Mouse (Mus musculus) heart, postnatal 36 days (tissue): ENCODE measurements around the gene Disp3. TPM values are rescaled to one million over a fixed set of nuclear protein-coding genes. Genes with fewer than 3 reads are reported as not detected.
A peak's percentile ranks its signal among the peaks of the same experiment; 100 is the strongest.

Experiments used
- DNase-seq, 2 experiments: peaks; one replicate each; pipeline ENCODE4 v3.0.0; 2021 to 2022
- intact Hi-C: fragments of 180-260 bp; cut with DNase I; formaldehyde crosslinking; loops from one replicate; pipeline ENCODE4 v1.15.1; 2025
- total RNA-seq, 2 experiments: library from RNA; stranded (reverse); gene quantifications; 2 replicates each; pipeline ENCODE4 v1.2.3; 2021

Disp3 gene
- not detected for total RNA-seq

DNA sequence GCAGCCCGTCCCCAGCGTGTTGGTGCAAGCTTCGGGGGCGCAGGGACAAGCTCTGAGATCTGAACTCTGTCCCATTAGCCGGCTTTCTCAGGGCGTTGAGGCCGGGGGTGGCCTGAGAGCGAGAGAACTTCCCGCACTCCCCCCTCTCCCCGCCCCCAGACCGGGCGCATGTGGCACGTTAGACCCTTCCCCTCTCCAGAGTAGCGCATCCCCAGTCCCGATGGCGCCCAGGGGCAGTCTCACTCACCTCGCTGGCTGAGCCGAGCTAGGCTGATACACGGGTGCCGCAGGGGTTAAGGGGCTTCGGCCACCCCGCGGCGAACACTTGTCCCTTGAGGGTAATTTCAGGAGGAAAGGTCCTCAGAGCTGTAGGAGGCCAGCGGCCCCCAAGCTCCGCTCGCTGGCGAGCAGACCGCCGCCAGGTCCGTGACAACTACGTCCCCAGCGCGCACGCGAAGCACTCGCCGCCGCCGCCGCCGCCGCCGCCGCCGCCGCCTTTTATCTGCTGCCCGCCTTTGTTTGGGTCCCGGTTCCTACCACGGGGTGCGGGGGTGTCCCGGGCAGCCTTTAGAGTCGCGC lies at the start of gene Disp3:
TSS of gene Disp3 (minus strand) at position 490 of the 579 bp plus-strand sequence.
- intact Hi-C loops = loop anchor here (5.0 kb wide), 1 partner anchor 145 kb away; no protein-coding TSS in a partner anchor

DNA sequence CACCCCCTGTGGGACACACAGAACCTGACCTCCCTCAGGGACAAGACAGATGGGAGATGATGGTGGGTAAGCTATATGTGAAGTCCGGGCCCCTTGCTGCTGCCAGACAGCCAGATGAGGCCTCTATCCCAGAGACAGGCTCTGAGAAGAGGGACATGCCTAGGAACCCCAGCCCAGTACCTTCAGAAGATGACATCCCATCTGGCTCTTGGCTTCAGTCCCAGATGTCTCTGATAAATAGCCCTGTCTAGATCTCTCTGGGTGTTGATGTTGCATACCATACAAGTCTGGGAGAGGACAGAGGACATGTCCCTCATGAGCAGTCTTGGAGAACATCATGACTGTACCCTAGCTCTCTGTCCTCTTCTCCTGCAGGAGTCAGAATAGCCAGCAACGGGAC lies 42.5 kb upstream of the Disp3 start:
- intact Hi-C loops = no loop called here
- no peak for DNase-seq

More for the DNA sequence above, at the start of gene Disp3:
- DNase-seq = no peak

DNA sequence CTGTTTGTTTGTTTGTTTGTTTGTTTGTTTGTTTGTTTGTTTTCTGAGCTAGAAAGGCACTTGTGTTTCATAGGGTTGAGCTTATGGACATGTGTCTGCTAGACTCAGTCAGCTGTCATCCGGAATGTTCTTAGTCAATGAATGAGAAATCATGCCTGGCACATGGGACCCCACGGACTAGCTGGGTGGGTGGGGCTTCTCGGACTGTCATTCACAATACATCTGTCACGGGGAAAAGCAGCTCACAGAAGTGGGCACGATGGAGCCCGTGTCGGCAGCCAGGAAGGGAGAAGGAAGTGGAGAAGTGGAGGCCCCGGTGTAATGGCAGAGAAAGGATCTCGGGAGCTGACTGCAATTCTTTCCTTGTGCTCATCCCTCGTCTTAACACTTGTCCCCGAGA lies 41.7 kb upstream of the Disp3 start:
- intact Hi-C loops = no loop called here
- DNase-seq = no peak

DNA sequence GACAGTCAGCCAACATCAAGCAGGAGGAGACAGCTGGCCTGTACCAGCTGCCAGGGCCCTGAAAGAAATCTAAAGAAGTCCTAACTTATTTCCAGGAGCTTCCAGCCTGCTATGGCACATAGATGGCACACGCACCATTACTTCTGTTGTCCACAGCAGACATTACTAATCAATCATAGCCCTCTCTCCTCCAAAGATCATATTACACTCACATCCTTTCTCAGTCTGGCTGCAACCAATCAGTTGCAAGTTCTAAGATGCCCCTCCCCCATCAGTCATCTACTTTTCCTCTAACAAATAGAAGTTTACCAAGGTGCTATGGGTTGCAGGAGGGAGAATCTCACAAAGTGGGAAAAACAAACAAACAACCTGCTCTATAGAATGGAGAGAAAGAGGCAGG lies 40.5 kb upstream of the Disp3 start:
- DNase-seq = no peak
- intact Hi-C loops = no loop called here

DNA sequence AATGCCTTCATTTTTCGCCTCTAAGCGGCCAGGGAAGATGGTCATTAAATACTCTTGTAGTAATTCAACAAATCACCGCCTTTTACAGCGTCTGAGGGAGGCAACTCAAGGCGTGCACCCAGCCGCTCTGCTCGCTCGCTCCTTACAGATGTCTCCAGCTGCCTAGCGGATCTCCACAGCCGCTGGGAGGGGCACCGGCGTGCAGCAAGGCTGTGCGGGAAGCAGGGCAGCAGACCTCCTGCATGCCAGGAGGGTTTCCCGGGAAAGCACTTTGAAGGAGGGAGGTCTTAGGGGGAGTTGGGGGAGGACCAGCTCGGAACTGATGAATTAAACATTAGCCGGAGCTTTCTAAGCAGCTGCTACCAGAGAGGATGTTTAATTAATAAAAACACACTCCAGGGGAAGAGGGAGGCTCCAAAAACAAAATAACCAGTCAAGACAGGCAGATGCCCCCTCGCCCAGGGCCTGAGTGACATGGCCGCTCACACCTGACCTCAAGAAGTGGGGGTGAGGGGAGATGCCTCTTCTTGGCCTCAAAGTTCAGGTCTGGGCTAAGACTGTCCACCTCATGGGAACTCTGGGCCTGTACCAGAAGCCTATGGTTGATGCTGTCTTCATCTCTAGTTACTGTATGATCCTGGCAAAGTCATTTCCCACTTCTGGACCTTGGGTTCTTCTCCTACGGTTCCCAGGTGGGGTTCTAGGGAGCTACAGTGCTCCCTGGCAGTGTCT lies 39.7 kb upstream of the Disp3 start:
- intact Hi-C loops = no loop called here
- peak in 1 of 2 experiments; percentile 4 for DNase-seq

DNA sequence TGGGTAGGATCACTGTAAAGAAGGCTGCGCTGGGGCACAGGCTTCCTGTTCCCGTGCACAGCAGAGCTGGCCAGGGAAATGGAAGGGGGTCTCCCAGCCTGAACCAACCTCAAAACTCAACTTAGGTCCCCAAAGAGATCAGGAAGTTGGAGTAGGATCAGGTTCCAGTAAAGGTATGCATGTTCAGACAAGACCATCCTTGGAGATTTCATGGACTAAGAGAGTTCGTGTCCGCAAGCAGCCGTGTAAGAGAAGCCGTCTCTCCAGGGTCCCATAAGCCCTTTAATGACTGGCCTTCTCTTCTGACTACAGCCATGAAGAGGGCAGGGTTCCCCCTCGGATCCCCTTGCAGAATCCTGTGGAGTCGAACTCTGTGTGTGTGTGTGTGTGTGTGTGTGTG lies 39.0 kb upstream of the Disp3 start:
- no peak for DNase-seq
- intact Hi-C loops = no loop called here

DNA sequence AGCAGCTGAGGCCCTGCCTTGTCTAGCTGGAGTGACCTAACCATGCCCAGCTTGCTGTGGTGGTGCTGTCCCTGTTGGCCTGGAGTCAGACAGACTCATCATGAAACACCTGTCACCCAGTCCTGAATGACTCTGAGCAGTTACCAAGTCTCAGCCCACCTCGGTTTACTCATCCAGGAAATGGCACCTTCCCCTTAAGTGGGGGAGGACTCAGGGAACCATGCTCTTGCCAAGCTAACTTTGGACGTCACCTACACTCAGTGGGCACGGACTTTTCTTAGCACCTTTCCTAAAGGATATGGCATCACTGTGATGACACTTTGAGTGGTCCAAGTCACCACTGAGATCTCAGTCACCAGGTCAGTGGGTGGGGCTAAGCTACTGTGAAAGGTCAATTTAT lies 38.2 kb upstream of the Disp3 start:
- intact Hi-C loops = no loop called here
- DNase-seq = no peak

DNA sequence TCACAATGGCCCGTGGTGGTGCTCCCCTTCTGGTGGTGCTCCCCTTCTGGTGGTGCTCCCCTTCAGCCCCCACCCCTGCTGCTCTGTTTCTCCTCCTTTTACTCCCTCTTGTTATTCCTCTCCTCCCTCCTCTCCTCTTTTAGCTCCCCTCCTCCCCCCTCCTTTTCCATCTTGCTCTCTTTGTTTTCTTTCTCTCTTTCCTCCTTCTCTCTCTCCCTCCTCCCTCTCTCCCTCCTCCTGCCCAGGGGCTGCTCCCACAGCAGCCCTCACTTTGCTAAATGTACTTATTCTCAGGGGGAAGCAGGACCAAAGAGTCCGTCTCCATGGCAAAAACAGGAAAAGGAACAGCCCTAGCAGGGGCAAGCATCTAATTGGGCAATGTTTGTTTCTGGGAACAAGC lies 37.3 kb upstream of the Disp3 start:
- intact Hi-C loops = no loop called here
- DNase-seq = no peak

DNA sequence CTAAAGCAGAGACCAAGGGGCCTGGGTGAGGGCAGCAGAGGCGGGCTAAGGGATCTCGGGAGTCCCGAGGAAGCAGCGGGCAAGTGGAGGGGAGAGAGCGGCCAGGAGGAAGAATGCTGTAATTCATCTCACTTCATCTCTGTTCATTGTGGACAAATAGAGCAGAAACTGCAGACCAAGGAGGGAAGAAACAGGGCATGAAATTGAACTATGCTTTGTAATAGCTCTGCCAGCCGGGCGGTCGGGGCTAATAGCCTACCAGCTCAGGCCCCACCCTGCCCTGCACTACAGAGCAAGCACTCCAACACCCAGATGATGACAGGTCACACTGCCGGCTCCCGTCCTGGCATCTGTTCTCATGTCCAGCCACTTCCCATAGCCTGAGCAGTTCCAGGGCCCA lies 34.4 kb upstream of the Disp3 start:
- intact Hi-C loops = no loop called here
- DNase-seq = no peak

DNA sequence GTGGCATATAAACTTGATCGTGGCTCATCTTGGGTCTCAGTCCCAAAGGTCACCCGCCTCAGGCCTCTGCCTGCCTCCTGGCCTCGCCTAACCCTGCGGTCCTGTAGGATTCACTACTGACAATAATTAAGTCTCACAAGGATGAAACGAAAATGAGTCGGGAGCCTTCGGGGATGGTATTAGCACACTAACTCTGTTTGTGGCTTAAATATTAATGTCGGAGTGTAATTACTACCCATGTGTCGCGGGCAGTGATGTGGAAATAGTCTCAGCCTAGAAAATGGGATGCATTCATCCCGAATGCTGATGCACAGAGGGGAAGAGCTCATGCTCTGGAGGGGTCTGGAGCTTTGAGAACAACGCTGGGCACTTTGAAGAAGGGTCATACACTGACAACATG lies 31.6 kb upstream of the Disp3 start:
- no peak for DNase-seq
- intact Hi-C loops = no loop called here

DNA sequence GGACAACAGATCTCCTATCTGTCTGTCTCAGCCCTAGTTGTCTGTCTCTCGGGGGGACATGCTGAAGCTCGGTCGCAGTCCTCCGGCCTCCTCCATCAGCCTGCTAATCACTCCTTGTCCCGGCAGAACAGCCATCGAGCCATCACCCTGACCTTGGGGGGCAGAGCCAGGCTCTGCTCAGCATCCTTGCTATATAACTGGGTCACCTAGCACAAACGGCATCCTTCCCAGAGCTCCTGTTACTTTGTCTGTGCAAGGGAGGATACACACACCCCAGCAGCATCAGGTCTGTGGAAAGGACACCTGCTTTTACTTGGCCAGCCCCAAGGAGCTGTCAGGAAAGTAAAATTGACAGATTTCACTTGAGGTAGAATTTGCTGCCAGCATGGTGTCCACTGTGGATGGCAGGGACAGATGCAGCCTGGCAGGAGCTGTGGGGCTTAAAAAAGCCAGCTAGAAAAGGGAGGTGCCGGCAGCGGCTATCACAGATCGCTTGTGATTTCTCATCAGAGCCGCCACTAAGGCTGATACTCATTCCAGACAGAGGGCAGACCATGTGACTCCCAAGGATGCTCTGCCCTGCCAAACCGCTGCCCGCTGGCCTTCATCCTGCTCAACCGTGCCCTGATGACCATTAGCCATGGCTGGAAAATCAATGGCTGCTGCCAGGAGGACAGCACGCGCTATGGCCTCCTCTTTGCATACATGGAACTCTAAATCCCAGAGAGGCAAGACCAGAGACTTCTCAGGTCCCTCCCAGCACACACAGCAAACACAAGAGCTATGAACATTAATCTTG lies 27.8 kb upstream of the Disp3 start:
- no peak for DNase-seq
- intact Hi-C loops = no loop called here

DNA sequence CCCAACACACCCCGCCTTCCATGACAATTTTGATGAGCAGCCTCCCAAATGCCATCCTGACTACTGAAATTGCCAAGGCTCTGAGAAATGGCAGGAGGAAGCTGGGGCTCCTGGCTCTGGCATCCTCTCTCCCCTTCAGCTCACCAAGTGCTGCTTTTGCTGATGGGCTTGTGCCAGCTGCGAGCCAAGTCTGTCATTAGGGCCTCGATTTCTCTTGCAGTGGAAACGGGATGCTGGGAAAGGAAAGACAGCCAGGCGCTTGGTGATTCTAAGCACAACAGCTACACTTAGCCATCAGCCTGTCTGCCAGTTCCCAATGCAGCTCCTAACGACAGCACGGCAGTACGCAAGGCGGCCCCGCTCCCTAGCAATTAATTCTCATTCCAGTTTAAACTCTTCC lies 26.6 kb upstream of the Disp3 start:
- no peak for DNase-seq
- intact Hi-C loops = no loop called here

DNA sequence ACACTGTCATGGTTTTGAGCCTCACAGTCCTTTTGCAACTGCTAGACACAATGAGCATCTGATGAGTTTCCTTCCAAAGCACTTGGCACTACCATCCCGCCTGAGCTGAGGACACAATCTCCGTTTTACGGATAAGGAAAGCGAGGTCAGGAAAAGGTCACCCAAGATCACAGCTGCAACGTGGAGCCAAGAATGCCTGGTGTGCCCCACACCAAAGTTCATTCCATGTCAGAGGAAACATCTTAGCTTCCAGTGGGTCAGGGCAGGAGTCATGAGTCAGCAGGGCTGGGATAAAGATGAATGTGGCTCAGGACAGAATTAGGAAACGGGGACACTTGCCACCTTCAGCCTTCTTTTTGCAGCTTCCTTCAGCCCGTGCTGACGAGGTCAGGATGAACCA lies 25.8 kb upstream of the Disp3 start:
- intact Hi-C loops = no loop called here
- no peak for DNase-seq

DNA sequence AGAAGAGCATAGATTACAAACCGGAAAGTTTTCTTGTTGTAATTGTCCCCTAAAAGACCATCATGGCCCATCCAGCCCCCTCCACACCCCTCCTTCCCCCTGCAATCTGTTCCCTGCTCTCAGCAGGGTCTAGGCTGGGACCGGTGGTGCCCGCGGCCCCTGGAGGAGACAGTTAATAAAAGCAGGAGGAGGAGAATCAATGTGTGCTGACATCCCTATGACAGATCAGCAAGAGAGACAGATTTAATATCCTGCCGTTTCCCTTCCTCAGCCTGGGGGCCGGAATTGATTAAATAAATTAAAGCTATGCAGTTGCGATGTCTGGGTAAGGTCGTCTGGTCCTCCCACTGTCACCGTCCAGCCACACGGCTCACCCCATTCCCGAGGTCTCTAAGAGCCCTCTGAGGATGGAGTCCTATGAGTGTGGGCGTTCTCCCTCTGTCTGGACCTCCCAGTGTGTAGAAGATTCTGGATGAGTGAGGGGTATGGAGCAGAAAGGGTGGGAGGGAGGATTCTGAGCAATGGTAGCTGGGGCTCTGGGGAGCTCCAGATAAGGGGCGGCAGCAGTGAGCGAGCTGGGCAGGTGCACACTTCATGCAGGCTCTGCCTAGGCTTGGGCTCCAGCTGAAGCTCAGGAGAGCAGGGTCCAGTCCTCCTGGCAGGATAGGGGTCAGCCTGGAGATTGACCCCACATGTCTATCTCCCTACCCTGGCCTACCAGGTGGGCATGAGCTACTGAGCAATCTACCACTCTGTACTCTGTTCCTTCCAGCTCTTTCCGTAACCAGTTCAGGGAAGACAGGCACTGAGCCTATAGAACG lies 24.7 kb upstream of the Disp3 start:
- intact Hi-C loops = no loop called here
- no peak for DNase-seq

DNA sequence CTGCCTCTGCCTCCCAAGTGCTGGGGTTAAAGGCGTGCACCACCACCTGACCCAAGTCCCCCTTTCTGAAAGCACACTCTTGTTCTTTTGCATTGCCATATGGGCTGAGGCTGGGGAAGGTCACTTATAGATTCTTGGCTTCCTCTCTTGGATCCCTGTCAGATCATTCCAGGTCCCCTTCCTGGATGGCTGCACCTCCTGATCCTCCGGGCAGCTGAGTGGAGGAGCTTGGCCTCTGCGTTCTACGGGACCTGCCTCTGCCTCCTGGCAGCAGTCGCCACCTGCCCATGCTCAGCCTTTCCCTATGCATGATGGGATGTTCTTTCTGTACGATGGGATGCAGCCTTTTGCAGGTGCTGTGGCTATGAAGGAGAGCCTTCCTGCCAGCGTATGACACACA lies 23.1 kb upstream of the Disp3 start:
- no peak for DNase-seq
- intact Hi-C loops = no loop called here

DNA sequence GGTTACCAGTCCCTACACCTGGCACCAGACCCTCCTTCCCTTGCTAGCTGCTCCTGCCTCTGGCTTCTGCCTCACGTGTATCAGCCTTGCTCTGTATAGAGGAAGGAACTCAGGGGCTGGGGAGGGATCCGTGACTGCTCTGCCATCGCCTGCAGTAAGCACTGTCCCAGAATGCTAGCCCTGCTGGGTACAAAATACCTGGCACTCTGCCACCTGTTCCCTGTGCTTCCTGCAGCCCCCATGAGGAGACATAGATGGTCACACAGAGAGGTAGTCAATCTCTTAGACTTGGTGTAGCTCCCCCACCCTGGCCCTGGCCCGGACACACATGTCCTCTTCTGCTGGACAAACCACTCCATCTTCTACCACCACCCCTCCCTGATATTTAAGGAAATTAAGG lies 22.4 kb upstream of the Disp3 start:
- intact Hi-C loops = no loop called here
- DNase-seq = no peak

DNA sequence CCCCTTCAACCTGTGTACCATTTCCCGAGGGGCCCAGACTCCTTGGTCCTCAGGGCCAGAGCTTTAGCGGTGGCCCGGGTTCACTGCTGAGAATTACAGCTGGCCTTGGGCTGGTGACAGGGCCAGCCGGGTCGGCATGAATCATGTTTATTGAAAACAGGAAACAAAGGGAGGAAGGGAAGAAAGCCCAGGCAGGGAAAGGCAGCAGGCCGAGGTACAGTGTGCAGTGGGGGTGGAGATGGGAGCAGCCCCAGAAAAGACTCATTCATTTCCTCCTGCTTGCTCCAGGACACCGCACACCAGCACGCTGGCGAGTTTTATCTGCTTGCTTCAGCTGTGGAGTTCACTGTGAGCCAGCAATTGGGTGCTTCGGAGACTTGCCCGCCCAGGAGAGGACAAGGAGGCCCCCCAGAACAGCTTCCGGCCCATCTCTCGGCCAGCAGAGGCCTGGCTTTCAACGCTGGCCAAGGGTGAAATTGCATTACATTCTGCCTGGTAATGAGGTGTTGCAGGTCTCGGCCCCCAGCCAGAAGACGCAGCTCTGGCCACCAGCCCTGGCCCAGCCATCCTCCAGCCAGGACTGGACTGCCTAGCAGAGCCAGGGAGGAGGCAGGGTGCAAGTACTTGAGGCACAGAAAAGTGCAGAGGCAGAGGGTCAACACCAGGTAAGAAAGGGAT lies 18.8 kb upstream of the Disp3 start:
- DNase-seq = peak; percentile 4
- intact Hi-C loops = no loop called here

DNA sequence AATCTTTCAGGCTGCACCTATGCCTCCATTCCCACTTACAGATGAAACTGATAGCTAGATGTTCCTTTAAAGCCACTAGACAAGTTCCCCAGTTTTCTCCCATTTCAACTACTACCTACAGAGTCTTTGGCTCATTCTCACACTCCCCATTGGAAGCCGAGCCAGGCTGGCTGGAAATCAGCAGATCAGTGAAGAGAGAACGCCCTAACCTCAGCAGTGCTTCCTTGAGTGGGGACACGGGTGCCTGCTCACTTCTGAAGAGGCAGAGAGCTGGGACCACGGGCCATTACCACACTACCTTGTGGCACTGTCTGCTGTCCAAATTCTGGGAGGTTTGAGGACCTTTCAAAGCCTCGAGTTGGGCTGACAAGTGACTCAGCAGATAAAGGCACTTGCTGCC lies 11.0 kb upstream of the Disp3 start:
- no peak for DNase-seq
- intact Hi-C loops = no loop called here

DNA sequence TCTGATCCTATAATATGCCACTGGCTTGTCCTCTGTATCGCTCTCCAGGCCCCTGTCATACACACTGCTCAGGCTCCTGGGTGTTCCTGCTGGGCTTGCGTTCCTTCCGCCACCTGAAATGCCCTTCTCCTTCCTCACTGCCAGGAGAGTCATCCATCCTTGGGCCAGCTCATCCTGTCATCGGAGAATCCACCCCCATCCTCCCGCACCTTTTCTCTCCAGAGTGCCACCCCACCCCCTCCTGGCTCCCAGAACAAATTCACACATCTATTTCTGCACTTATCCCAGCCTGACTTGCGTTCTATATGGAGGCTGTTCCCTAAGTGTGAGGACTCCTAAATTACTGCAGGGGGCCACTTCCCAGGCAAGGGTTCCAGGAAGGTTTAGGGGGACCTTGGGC lies 9.9 kb upstream of the Disp3 start:
- intact Hi-C loops = no loop called here
- DNase-seq = no peak

DNA sequence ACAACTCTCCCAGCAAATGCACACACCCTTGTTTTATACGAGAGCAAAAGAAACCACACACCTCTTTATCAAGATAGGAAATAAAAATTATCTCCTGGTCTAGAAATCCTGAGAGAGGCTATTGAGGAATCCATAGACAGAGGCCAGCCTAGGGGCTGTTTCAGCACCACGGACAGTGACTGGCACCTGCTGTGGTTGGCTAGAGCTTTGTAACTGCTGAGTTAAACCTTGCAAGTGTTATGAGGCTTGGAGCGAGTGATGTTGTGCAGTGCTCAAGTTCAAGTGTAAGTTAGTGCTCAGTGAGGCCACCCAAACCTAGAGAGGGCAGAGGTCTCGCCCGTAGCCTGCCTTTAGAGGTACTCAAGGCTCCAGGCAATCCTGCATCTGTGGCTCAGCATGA lies 5.6 kb upstream of the Disp3 start:
- DNase-seq = peak; percentile 30 to 45
- intact Hi-C loops = no loop called here

DNA sequence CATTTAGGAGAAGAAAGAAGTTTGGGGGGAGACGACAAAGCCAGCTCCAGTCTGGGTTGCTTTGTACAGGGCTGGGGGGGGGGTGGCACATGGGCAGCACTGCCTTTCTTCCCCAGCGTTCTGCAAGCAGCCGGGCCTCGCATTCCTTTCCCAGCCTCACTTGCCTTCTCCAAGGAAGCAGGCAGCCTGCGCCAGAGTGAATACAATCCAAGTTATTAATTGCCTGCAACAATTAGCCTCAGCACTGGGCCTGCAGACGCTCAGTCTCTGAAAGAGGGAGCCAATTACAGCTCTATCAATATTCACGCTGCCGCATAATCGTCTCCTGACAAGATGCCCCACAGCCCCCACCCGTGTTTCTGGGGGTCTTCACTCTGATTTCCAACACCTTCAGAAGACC lies 4.1 kb upstream of the Disp3 start:
- DNase-seq = no peak
- intact Hi-C loops = no loop called here
